Mouse (Mus musculus): Measurements from ENCODE around the gene Bcdin3d.
A peak's percentile ranks its signal among the peaks of the same experiment; 100 is the strongest.

The Bcdin3d gene

DNA sequence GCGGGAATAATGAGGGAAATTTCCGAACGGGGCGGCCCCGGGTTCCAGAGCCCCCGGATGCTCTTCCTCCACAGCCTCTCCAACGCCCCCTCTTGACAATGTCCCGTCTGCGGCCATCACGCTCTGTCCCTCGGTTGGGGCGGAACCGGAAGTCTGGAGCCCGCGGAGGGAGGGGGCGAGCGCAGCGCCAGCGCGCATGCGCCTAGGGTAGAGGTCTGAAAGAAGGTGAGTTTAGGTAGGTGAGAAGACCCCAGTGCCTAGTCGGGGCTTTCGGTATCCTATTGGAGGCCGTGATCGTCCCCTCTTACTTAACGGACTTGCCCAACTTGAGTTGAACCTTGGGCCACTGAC, at the start of gene Bcdin3d:
TSS of gene Bcdin3d (minus strand) at position 155 of the 351 bp plus-strand sequence.
- DNase-seq, result peak; percentile 88

DNA sequence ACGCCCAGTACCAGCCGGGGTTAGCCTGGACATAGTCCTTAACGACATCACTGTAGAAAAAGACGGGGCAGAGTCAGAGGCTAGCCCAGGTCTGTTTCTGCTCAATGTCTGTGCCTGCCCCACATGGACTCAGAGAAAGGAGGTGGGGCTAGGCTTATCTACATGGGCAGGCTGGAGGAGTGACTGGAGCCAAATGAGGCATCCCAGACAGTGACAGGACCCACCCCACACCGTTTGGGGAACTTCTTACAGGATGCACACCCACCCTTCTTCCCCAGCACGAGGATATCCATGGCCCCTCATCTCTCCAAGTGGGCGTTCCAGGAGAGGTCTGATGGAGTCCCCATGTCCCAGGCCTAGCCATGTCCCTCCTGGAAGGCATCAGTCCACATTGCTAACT, 45.8 kb upstream of the Bcdin3d start:
- DNase-seq, result no peak

GRCm38 (mm10) chr15:99519626-99520025, 45.1 kb upstream of the Bcdin3d start:
- no peak for DNase-seq

GRCm38 (mm10) chr15:99517715-99518114, 43.2 kb upstream of the Bcdin3d start:
- no peak for DNase-seq

GRCm38 (mm10) chr15:99516715-99517114, 42.2 kb upstream of the Bcdin3d start:
- DNase-seq, result no peak

DNA sequence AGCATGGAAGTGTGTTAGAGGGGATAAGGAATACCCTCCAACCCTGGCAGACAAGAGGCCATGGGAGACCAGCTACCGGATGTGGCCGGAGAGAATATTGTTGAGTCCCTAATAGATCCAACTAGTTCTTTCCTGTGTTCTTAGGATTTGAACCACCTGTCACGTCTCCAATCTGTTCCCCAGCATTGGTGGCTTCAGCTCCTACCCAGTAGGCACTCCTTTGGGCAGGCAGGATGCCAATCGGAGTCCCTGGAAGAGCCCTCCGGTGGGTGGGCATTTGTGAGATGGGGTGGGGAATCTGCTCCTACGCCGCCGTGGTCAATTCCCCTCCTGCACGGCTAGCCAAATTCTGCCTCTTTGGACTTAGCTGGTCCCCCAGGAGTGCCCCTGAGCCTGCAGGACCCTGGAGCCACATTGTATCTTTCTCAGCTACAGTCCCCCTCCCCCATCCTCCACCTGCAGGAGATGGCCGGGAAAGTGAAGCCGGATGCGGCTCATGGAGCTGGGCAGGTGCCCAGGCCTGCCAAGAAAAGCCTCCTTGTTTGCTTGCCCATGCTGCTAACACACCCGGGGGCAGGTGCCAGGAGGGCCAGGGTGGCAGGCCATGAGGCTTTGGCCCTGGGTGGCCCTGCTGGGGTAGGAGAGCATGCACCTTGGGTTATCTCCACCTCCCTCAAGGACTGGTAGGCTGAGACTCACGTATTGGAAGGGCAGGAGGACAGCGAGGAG, 37.4 kb upstream of the Bcdin3d start:
- DNase-seq, result peak; percentile 23

DNA sequence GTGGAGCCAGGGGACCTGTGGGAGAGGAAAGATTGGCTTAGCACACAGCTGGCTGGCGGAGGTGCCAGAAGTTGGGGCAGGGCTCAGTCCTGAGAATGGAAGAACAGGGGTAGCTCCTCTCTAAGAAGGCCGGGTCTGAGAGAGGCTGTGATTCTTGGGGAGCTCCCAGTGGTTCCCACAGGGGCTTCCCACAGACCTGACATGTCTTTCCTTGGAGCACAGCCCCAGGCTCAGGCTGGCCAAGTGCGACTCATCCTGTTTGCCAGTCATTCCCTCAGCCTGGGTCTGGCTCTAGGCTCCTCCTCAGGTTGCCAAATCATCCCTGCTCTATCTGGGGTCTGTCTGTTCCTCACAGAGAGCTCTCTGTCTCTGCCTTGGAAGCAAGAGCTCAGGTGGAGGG, 36.1 kb upstream of the Bcdin3d start:
- DNase-seq, result no peak

GRCm38 (mm10) chr15:99509840-99510239, 35.3 kb upstream of the Bcdin3d start:
- DNase-seq, result no peak

- DNase-seq, result no peak
Observed at GRCm38 (mm10) chr15:99505324-99506095, 31.0 kb upstream of the Bcdin3d start.

GRCm38 (mm10) chr15:99503256-99503655, 28.7 kb upstream of the Bcdin3d start:
- no peak for DNase-seq

DNA sequence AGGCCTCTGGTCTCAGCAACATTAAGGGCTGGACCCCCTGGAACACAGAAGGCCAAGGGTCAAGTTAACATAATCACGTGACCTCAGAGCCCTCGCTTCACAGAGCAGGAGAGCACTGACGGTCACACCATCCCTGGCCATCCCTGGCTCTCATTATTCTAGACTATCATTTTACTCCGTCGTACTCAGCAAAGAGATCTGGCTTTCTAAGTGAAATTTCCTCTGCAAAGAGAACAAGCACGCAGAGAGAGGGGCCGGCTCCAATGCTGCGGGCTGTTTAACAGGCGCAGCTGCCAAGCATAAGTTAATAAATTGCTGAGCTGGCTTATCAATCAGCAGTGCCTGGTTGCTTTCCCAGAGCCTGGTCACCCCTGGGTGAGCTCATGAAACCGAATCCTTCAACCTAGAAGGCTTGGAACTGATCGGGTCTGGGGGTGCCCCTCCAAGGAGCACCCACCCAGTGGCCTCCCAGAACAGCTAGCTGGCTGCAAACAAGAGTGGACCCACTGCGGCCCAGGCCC, 27.8 kb upstream of the Bcdin3d start:
- DNase-seq, result peak; percentile 52

DNA sequence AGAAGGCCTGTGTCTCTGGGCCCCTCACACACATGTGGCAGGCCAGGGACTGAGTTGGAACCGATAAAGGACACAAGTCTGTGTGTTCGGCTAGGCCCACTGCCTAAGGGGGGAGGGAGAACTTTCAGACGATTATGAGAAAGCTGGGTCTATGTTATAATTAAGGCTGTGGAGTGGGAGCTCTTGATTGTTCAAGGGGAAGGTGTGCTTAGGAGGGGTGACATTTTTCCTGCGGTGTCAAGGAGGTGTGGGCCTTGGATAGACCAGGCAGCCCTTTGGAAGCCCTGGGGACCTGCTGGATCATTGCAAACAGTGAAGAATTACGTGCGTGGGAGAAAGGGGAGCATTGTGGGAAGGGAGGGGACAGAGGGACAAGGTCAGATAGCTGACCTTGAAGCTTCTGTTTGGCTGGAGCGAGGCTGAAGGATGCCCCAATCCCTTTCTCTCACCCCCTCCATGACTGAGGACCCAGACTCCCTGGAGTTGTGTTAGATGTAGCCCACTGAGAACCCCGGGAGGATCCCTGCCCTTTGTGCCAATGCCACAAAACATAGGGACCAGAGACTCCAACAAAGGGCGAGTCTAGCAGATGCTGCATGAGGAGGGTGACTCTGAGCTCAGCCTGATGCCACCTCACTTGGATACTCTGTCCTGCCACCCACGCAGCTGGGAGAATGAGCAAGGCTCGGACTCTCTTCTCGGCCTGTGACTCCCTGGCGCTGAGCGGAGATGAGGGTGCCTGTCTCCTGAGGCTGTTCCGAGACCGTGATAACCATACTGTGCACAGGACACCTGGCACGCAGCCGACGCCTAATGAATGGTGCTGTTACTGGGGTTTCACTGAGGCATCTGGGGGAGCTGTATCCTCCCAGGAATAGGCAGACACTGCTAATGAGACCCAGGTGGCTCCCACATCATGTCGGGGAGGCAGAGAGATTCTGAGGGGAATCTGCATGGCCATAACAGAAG, 27.0 kb upstream of the Bcdin3d start:
- DNase-seq, result peak; percentile 21

DNA sequence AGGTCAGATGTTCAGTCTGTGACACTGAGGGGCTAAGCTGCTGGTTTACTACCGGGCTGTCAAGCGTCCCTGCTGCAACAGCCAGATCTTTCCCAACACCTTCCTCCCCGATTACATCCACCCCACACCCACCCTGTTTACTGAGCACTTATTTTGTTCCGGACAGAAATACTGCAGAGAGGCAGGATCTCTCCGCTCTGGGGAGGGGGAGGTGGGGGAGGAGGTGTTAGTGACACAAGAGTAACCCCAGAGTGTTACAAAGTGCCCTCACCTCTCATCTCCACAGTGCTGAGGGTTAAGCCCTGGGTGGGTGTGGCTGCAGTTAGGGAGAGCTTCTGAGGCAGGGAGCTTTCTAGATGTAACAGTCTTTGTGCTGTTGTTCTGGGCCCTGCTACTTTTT, 25.8 kb upstream of the Bcdin3d start:
- DNase-seq, result no peak

GRCm38 (mm10) chr15:99499726-99500125, 25.2 kb upstream of the Bcdin3d start:
- no peak for DNase-seq

- DNase-seq, result peak; percentile 60
Observed at GRCm38 (mm10) chr15:99498781-99499180, 24.3 kb upstream of the Bcdin3d start.

DNA sequence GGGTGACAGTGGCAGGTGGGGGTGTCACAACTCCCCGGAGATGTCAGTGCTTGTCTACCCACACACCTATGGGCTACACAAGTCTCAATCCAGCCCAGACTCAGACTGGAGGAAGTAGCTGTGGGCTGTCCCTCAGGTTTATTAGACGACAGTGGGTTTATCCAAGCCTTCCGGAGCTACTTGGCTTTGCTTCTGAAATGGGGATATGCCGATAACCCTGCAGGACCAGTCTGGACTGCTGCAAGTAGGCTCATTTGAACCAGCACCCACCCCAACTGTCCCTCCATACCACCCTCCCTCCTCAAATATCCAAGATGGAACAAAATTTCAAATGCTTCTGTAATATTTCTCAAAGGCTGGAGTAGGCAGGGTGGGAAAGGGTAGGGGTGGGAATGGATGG, 23.8 kb upstream of the Bcdin3d start:
- DNase-seq, result no peak

- peak; percentile 82 for DNase-seq
Observed at GRCm38 (mm10) chr15:99497527-99498242, 23.2 kb upstream of the Bcdin3d start.

- DNase-seq, result peak; percentile 58
Observed at GRCm38 (mm10) chr15:99497061-99497460, 22.5 kb upstream of the Bcdin3d start.

GRCm38 (mm10) chr15:99484745-99485144, 10.2 kb upstream of the Bcdin3d start:
- no peak for DNase-seq

DNA sequence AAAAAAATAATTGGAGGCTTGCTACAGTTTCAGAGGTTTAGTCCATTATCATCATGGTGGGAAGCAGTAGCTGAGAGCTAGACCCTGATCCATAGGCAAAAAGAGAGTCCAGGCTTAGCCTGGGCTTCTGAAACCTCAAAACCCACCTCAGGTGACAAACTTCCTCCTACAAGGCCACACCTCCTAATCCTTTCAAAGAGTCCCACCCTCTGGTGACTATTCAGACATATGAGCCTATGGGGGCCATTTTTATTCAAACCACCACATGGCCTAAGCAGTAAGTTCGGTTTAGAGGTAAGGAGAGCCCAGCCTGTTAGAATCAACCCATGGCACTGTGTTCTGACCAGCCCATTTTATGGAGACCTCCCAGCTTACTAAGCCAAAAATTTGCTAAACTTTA, 1.3 kb upstream of the Bcdin3d start:
- no peak for DNase-seq

DNA sequence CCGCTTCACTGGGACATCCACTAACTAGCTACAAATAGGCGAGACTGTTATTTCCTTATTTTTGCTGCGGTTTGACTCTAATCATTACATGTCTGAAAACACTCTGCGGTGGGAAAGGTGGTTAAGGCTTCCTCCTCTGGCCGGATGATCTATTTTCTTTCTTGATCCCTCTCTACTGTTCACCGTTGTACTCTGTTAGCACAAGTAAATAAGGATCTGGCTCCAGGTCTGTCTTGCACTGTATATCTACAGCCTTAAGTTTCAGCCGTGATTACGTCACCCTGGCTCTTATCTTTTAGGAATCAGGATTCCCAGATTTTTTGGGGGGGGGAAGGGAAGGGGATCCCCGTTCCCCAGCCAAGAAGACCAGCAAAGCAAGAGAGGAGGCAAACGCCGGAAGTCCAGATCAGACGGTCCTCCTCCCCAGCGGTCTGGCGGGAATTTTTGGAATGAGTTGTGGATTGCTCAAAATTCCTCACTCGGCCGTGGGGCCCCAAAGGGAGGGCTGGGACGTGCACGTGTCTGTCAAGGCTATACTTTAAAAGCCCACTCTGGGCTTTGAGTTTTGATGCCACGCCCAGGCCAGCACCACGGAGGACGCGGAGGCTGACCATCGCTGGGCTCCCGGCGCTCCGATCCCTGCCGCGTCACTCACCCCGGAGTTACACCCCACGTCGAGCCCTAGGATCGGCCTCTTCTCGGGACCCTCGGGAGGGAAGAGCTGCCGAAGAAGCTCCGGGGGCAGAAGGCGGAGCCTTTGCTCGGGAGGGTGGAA, 542 bp downstream of the Bcdin3d start:
- peak; percentile 60 for DNase-seq

Data from kidney, adult 18-20 months (tissue).